ENCODE assay signal across 16 mouse cellular contexts in the genomic region with DNA sequence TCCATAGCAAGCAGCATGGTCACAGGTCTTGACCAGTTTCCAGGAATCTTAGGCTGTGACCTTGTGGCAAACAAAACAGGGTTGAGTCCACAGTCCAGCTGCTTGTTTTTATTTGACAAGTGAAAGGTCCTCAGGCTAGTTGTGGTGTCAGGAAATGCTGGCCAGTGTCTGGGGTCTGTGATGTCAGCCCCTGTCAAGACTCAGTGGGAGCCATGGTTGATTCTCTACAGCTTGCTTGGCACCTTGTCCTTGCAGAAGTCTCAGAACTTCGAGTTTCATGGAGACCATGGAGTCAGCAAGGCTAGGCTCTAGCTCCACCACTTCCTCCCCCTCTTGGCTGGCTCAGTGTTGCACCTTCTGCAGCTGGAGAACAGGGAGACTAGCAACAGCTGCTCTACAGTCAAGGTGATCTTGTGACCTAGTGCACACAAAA. TPM values are rescaled to one million over a fixed set of nuclear protein-coding genes. Genes with fewer than 3 reads are reported as not detected.
DNase-seq lines count a peak whose midpoint lies in the region; ATAC-seq lines count a peak whose summit lies in the region.
"Had no signal": no experiment of that assay in that cellular context is flagged by ENCODE, and none has a peak within 500 bp of the region (broad histone marks: within the 10 kb centered on the region; RNA-seq: fewer than 3 reads in every experiment).

No protein-coding gene starts in this region.

- no peak overlapping the region for H3K4me3 ChIP-seq in heart, embryonic 11.5 days (ENCODE audit: low read depth, low read length)
- no peak overlapping the region for H3K4me3 ChIP-seq in neural tube, embryonic 11.5 days (ENCODE audit: low read depth, low read length)
- H3K4me3 ChIP-seq: heart, adult 2 months; neural tube, embryonic 13.5 days had no signal

- no peak overlapping the region for H3K27ac ChIP-seq in heart, embryonic 11.5 days (ENCODE audit: low read depth, low read length)
- no peak overlapping the region for H3K27ac ChIP-seq in neural tube, embryonic 11.5 days (ENCODE audit: low read depth, low read length)
- H3K27ac ChIP-seq: heart, adult 2 months; hindbrain, embryonic 14.5 days; liver, embryonic 14.5 days; neural tube, embryonic 13.5 days had no signal

- peaks cover 4% of the 10 kb centered on the region; the same call in 1 of the 2 replicates for H3K4me1 ChIP-seq in heart, embryonic 11.5 days (ENCODE audit: control insufficient read depth, insufficient read depth, low read length)
- no peaks in the 10 kb centered on the region for H3K4me1 ChIP-seq in neural tube, embryonic 11.5 days (ENCODE audit: control insufficient read depth, insufficient read depth, low read length)
- H3K4me1 ChIP-seq: neural tube, embryonic 13.5 days had no signal

- WGBS in heart, embryonic 11.5 days (ENCODE audit: insufficient replicate concordance) = 28% methylated on average over 1 of the region's 1 CpGs
- 63% methylated on average over 1 of the region's 1 CpGs for WGBS in neural tube, embryonic 11.5 days

- H3K4me2 ChIP-seq in heart, embryonic 11.5 days = no peak overlapping the region
- no peak overlapping the region for H3K4me2 ChIP-seq in neural tube, embryonic 11.5 days (ENCODE audit: low read depth)
- H3K4me2 ChIP-seq: hindbrain, embryonic 14.5 days; neural tube, embryonic 13.5 days had no signal

- DNase-seq in heart, adult 18-20 months = peak; percentile 40 to 45
- DNase-seq in neural tube, embryonic 11.5 days (ENCODE audit: low spot score) = peak; percentile 8
- DNase-seq in neural tube, embryonic 10.5 days (ENCODE audit: extremely low spot score, low spot score) = no peak
- peak; percentile 29 to 43 for DNase-seq in kidney, postnatal 4 days
- DNase-seq in yolk sac, embryonic 10.5 days (ENCODE audit: low spot score) = peak; percentile 81
- DNase-seq in frontal cortex, postnatal 10 days (ENCODE audit: low spot score in 2 of 2) = no peak
- DNase-seq in layer of hippocampus, postnatal 25 days (ENCODE audit: extremely low spot score in 1 of 2, low spot score in 1 of 2) = no peak
- DNase-seq: cerebellum, postnatal 25 days; midbrain, embryonic 14.5 days; right cerebral cortex, postnatal 25 days; thymus, adult 2 months had no signal

- no peak overlapping the region for H3K9ac ChIP-seq in heart, embryonic 11.5 days (ENCODE audit: low read depth, low read length)
- no peak overlapping the region for H3K9ac ChIP-seq in neural tube, embryonic 11.5 days (ENCODE audit: low read length)
- H3K9ac ChIP-seq: hindbrain, embryonic 14.5 days; liver, embryonic 14.5 days; neural tube, embryonic 13.5 days had no signal

- no peaks in the 10 kb centered on the region for H3K36me3 ChIP-seq in heart, embryonic 11.5 days (ENCODE audit: control insufficient read depth, insufficient read depth, low read length)
- no peaks in the 10 kb centered on the region; the same call in 1 of the 2 replicates for H3K36me3 ChIP-seq in neural tube, embryonic 11.5 days (ENCODE audit: control insufficient read depth, insufficient read depth, low read length)
- H3K36me3 ChIP-seq: neural tube, embryonic 13.5 days had no signal

- no peaks in the 10 kb centered on the region for H3K9me3 ChIP-seq in heart, embryonic 11.5 days (replicated peaks; ENCODE audit: control insufficient read depth, low read length)
- H3K9me3 ChIP-seq in neural tube, embryonic 11.5 days (ENCODE audit: control insufficient read depth, low read length) = no peaks in the 10 kb centered on the region
- H3K9me3 ChIP-seq: neural tube, embryonic 13.5 days had no signal

- H3K27me3 ChIP-seq in heart, embryonic 11.5 days (ENCODE audit: control insufficient read depth, insufficient read depth, low read length) = no peaks in the 10 kb centered on the region
- no peaks in the 10 kb centered on the region for H3K27me3 ChIP-seq in neural tube, embryonic 11.5 days (ENCODE audit: control insufficient read depth, insufficient read depth, low read length)
- H3K27me3 ChIP-seq: neural tube, embryonic 13.5 days had no signal

- ATAC-seq in heart, embryonic 11.5 days (replicated peaks; ENCODE audit: insufficient number of reproducible peaks, low FRiP score, low TSS enrichment) = no peak
- ATAC-seq in neural tube, embryonic 11.5 days (ENCODE audit: insufficient read depth, low FRiP score, low TSS enrichment) = no peak

RNA-seq across cellular contexts. Expression of gene D430042O09Rik, which starts 33.6 kb away (rescaled TPM):
- 10 to 100 TPM in 1 of 2 experiments, 1 to 10 TPM in 1; 7.9 to 11.9 TPM for total RNA-seq in heart, adult 18-20 months (2021)
- 8.7 and 9.4 TPM in 2 replicates for polyA plus RNA-seq in heart, embryonic 11.5 days (2014; fragmentation: Nextera tagmentation; extraction: Ambion mirVana)
- 9.0 and 12.1 TPM in 2 replicates for polyA plus RNA-seq in neural tube, embryonic 11.5 days (2014; fragmentation: Nextera tagmentation; extraction: Ambion mirVana)
- 10 to 100 TPM; 27.1 to 29.4 TPM for total RNA-seq in layer of hippocampus, postnatal 25 days (2021)

RNA-seq across cellular contexts. Expression of gene Gtf3c1, which starts 33.7 kb away (rescaled TPM):
- 10 to 100 TPM; 48.1 to 57.9 TPM for total RNA-seq in heart, adult 18-20 months (2021)
- polyA plus RNA-seq in heart, embryonic 11.5 days (2014; fragmentation: Nextera tagmentation; extraction: Ambion mirVana) = 32.1 and 33.2 TPM in 2 replicates
- polyA plus RNA-seq in neural tube, embryonic 11.5 days (2014; fragmentation: Nextera tagmentation; extraction: Ambion mirVana) = 40.6 and 43.6 TPM in 2 replicates
- total RNA-seq in layer of hippocampus, postnatal 25 days (2021) = 100 to 1,000 TPM; 108 to 112 TPM

Comparison
In these comparisons a context has a peak if more than half of its experiments do, and no peak if none do; other contexts are left out.
1. DNase-seq: peak in heart, adult 18-20 months (2 of 2), neural tube, embryonic 11.5 days (single experiment), kidney, postnatal 4 days (2 of 2) and yolk sac, embryonic 10.5 days (single experiment); none in neural tube, embryonic 10.5 days (single experiment), frontal cortex, postnatal 10 days (0 of 2) and layer of hippocampus, postnatal 25 days (0 of 2).